Mouse (Mus musculus) lung, postnatal 0 days (tissue): ENCODE measurements around the gene Gcfc2. TPM values are rescaled to one million over a fixed set of nuclear protein-coding genes. Genes with fewer than 3 reads are reported as not detected.
A peak's percentile ranks its signal among the peaks of the same experiment; 100 is the strongest.

ENCODE experiments used
- ATAC-seq: fragments of 200-750 bp; cut with Nextera tagmentation; 2 replicates; pipeline ENCODE4 v1.8.0; 2017; ENCODE audit warnings: moderate library complexity
- DNase-seq: peaks from one replicate; pipeline ENCODE4 v3.0.0-alpha.2; 2016; ENCODE audit warnings: low spot score
- H3K27ac ChIP-seq: fragments of 300-500 bp; sonication (generic); 2 replicates; pipeline ENCODE4 v1.5.1; 2014; ENCODE audit warnings: antibody characterized with exemption, mild to moderate bottlenecking, low read length, mixed read lengths
- H3K27me3 ChIP-seq: fragments of 300-500 bp; sonication (generic); replicated peaks from 2 replicates; pipeline ENCODE4 v1.6.1; 2014; ENCODE audit warnings: low read length, mixed read lengths; ENCODE audit not compliant: insufficient read depth
- H3K36me3 ChIP-seq: fragments of 300-500 bp; sonication (generic); 2 replicates; pipeline ENCODE4 v1.6.1; 2014; ENCODE audit warnings: low read length, mixed read lengths; ENCODE audit not compliant: insufficient read depth
- H3K4me1 ChIP-seq: fragments of 300-500 bp; sonication (generic); 2 replicates; pipeline ENCODE4 v1.6.1; 2014; ENCODE audit warnings: antibody characterized with exemption, low read depth, low read length, mixed read lengths; ENCODE audit not compliant: insufficient read depth
- H3K4me2 ChIP-seq: fragments of 300-500 bp; sonication (generic); replicated peaks from 2 replicates; pipeline ENCODE4 v1.6.1; 2014; ENCODE audit warnings: low read depth, mild to moderate bottlenecking, low read length, moderate library complexity, mixed read lengths
- H3K4me3 ChIP-seq: fragments of 300-500 bp; sonication (generic); 2 replicates; pipeline ENCODE4 v1.5.1; 2014; ENCODE audit warnings: low read depth, low read length
- H3K9ac ChIP-seq: fragments of 300-500 bp; sonication (generic); replicated peaks from 2 replicates; pipeline ENCODE4 v1.6.1; 2014; ENCODE audit warnings: low read depth, mild to moderate bottlenecking
- H3K9me3 ChIP-seq: fragments of 300-500 bp; sonication (generic); 2 replicates; pipeline ENCODE4 v1.6.1; 2016; ENCODE audit warnings: low read length, mixed read lengths
- CTCF ChIP-seq: IDR thresholded peaks from 2 replicates; pipeline ENCODE4 v1.5.1; 2016; ENCODE audit warnings: antibody characterized with exemption, mild to moderate bottlenecking
- EP300 ChIP-seq: IDR thresholded peaks from 2 replicates; pipeline ENCODE4 v1.6.1; 2016; ENCODE audit warnings: antibody characterized with exemption, mild to moderate bottlenecking, control low read depth
- WGBS: fragments of 180-500 bp; shearing (Covaris S2); extraction: QIAGEN DNeasy Blood & Tissue Kit; methylation state at CpG from one replicate; pipeline ENCODE4 v1.1.7; 2014; 5-methylcytosine and 5-hydroxymethylcytosine counted together
- microRNA counts: library from miRNA; unstranded; fragments of <30 nt; microRNA quantifications from one replicate; lab custom pipeline; 2015
- microRNA-seq: library from miRNA; unstranded; fragments of <30 nt; microRNA quantifications from one replicate; pipeline ENCODE4, GENCODE M21; 2016
- polyA plus RNA-seq: library from polyadenylated mRNA; unstranded; fragments of >200 nt; fragmentation: Nextera tagmentation; extraction: Ambion mirVana; gene quantifications from 2 replicates; pipeline ENCODE4 v1.2.1, GENCODE M21; 2015

Gene Gcfc2
- polyA plus RNA-seq, 1 experiment from 2014 or later: 2.5 TPM

DNA sequence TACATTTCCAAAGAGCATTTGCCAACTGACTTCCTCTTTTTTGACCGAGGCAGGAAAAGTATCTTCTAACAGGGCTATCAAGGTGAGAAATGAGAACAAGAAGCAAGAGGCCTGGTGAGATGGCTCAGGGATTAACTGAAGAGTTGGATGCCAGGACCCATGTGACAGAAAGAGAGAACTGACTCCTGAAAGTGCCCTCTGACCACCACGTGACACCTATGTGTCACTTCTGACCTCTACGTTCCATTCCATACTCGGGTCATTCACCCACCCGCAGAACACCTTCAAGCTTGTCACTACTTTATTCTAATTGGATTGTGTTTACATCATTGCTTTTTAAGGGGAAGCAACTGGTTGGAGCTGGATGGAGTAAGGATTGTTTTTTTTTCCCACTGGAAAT is 63.1 kb downstream of the Gcfc2 start:
- H3K9ac ChIP-seq: no peak overlapping the region
- TF ChIP-seq CTCF (no peak), EP300 (no peak)
- H3K4me2 ChIP-seq: no peak overlapping the region
- H3K36me3 ChIP-seq: no peaks in the 10 kb centered on the region
- H3K4me3 ChIP-seq: no peak overlapping the region
- DNase-seq (no peak), ATAC-seq (no peak)
- H3K27ac ChIP-seq: no peak overlapping the region
- no peaks in the 10 kb centered on the region for H3K27me3 ChIP-seq
- no peaks in the 10 kb centered on the region for H3K9me3 ChIP-seq
- 29% methylated on average over 5 of the region's 5 CpGs for whole genome bisulfite sequencing
- 0 out of 2 replicates have a peak, but pooled peaks cover 3% of the 10 kb centered on the region for H3K4me1 ChIP-seq

DNA sequence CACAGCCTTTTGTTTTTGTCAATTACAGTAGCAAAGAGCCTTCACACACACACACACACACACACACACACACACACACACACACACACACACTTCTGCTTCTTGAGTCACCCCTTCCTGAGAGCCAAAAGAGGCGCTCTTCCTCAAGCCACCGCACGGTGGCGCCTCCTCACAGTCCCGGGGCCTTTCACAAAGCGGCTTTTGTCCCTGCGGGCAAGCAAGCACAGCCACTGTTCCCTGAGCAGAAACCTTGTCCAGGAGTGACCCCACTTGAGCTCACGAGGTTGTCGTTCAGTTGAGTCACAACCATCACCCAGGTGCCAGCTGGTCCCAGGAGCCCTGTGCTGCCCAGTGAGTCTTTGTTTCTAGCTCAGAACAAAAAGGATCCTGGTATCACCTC is 63.5 kb downstream of the Gcfc2 start:
- Histone ChIP-seq H3K36me3 (no peaks in the 10 kb centered on the region), H3K27ac (no peak overlapping the region), H3K4me1 (0 out of 2 replicates have a peak, but pooled peaks cover 3% of the 10 kb centered on the region), H3K27me3 (no peaks in the 10 kb centered on the region), H3K4me2 (no peak overlapping the region), H3K4me3 (no peak overlapping the region), H3K9me3 (no peaks in the 10 kb centered on the region), H3K9ac (no peak overlapping the region)
- TF ChIP-seq CTCF: peak; percentile 96
- peak; percentile 53; the same call in 1 of the 2 replicates for TF ChIP-seq EP300
- ATAC-seq (peak; percentile 88), DNase-seq (peak; percentile 94)
- WGBS: 0% methylated on average over 9 of the region's 9 CpGs

DNA sequence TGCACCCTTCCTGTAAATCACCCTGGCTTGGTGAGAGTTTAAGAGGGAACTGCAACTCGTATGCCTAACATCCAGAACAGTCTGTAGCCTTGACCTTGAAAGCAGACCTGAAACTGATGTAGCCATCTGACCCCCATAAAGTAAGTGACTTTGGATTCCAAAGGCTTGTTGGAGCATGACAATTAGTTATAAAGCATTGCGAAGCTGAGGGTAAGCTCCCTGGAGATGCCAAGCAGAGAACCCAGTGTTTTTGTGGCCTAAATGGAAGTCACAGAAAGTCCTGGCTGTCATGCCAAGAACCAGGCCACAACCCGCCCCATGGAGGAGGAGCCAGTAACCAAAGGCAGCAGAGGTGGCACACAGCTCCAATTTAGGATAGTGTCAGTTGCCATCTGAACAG is 64.1 kb downstream of the Gcfc2 start:
- Histone ChIP-seq H3K27ac (no peak overlapping the region), H3K36me3 (no peaks in the 10 kb centered on the region), H3K9me3 (no peaks in the 10 kb centered on the region), H3K27me3 (no peaks in the 10 kb centered on the region), H3K4me1 (0 out of 2 replicates have a peak, but pooled peaks cover 3% of the 10 kb centered on the region), H3K9ac (no peak overlapping the region), H3K4me2 (no peak overlapping the region), H3K4me3 (no peak overlapping the region)
- TF ChIP-seq EP300 (no peak), CTCF (no peak)
- WGBS: 63% methylated on average over 3 of the region's 3 CpGs
- ATAC-seq: no peak
- no peak for DNase-seq

DNA sequence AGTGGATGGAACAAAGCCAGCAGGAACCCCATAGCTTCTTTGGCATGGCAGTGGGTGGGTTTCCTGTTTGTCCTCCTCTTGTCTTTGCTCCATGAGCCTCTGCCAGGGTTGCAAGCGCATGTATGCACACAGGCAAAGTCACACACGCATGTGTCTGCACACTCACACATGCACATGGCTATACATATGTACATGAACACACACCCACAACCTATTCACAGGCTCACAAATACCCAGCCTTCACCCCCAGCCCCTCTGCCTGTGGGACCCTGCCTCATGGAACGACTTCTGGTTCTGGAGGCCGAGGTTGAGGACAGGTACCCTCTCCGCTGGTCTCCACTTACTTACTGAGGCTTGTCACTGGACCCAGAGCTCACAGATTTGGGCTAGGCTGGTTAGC is 64.9 kb downstream of the Gcfc2 start:
- Histone ChIP-seq H3K9me3 (no peaks in the 10 kb centered on the region), H3K9ac (no peak overlapping the region), H3K4me2 (no peak overlapping the region), H3K4me1 (0 out of 2 replicates have a peak, but pooled peaks cover 3% of the 10 kb centered on the region), H3K4me3 (no peak overlapping the region), H3K27me3 (no peaks in the 10 kb centered on the region), H3K36me3 (no peaks in the 10 kb centered on the region), H3K27ac (no peak overlapping the region)
- TF ChIP-seq CTCF: no peak
- no peak for TF ChIP-seq EP300
- no peak for DNase-seq
- 97% methylated on average over 5 of the region's 5 CpGs for WGBS
- ATAC-seq: no peak

DNA sequence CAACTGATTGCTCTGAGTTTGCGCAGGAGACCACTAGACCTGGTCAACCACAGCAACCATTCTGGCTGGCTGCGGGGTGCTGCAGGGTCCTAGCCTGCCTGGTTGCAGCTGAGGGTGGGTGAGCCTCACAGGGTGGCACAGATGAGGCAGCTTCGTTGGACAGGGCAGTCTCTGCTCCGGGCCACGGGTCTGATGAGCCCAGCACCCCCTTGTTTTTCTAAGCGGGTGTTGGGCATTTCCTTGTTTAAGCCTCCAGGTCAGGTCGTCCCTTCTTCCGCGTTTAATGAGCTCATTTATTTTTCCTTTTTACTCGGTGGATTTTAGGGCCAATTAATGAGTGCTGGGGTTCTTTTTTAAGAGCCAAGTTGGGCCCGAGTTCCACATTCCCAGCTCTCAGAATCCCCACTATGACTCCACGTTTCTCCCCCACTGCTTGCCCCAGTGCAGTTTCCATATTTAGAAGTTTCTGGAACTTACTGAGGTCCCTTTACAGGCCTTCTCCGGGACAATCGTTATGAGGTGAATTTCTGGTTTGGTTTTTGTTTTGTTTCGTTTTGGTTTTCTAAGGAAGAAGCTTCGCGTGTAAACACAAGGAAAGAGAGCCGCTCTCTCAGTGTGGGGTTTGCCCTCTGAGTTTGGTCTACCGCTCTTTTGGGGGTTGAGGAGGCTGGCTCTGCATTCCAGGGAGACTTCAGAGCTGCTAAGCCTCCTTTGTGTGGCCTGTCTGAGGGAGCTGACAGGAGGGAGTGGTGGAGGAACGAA is 66.8 kb downstream of the Gcfc2 start:
- ATAC-seq (peak; percentile 2; the same call in 1 of the 2 replicates), DNase-seq (no peak)
- H3K4me2 ChIP-seq: peak overlapping the region; percentile 25

More for the DNA sequence above, 66.8 kb downstream of the Gcfc2 start:
- no peaks in the 10 kb centered on the region for H3K27me3 ChIP-seq
- H3K36me3 ChIP-seq: no peaks in the 10 kb centered on the region
- H3K4me1 ChIP-seq: 0 out of 2 replicates have a peak, but pooled peaks cover 3% of the 10 kb centered on the region
- no peak overlapping the region; the same call in 1 of the 2 replicates for H3K27ac ChIP-seq
- WGBS: 34% methylated on average over 20 of the region's 20 CpGs
- no peak overlapping the region for H3K4me3 ChIP-seq
- H3K9ac ChIP-seq: no peak overlapping the region
- H3K9me3 ChIP-seq: no peaks in the 10 kb centered on the region
- TF ChIP-seq EP300: no peak
- no peak for TF ChIP-seq CTCF

MicroRNAs within 50 kb of the gene (microRNA counts, 519-probe panel; counts per million panel counts)
- microRNA mmu-miR-468 (lab: Ali Mortazavi, UCI): not detected

Small RNA genes within 50 kb of the gene (microRNA-seq; reads per million reads assigned to microRNA genes)
- gene Mir468 (not detected), gene Mir7232 (not detected)

Other genes starting within 250 kb of the Gcfc2 start
- 13.6 and 15.8 TPM in 2 replicates for gene Mrpl19, start 42.3 kb downstream of the Gcfc2 start, polyA plus RNA-seq
- gene Eva1a, start 117.4 kb downstream of the Gcfc2 start, polyA plus RNA-seq: 29.5 and 32.0 TPM in 2 replicates